Mouse (Mus musculus): ENCODE data around the gene Elovl5.
"Not testable (repeated sequence)": the region's sequence is repeated elsewhere in the genome, so short reads cannot be mapped to it uniquely, and the experiment has no call there.

Elovl5 gene

DNA sequence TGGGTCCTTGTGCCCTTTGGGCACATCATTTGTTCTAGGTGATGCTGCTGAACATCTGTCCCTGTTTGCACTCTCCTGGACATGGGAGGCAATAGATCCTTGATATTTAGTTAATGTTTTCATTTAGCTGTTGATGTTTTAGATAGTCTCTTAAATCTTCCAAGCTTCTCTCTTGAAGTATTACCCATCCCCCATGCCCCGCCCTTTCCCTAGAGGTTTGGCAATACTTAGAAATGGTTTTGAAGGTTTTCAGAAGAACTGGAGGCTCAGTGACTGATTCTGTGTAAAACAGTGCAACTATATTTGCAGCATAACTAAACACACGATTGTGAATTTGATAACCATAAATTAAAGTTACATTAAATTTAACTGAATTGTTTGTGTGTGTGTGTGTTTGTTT lies 38.3 kb downstream of the Elovl5 start:
- DNase-seq (ENCODE audit: low spot score) = no peak

DNA sequence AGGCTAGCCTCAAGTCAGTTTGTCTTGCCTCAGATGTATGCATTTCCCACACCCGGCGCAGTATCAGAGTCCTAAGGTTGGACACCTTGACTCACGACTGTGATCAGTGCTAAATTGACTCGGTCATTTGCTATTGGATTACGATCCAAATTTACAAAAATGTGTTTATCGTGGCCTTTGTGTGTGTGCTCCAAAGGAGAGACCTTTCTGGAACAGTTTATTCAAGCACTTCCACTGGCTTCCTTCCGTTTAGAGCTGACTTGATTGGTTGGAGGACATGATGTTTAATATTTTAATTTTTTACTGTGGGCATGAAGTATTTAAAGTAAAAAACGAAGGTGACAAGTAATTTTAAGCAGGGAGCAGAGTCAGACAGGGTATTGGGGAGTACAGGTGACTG lies 38.8 kb downstream of the Elovl5 start:
- DNase-seq (ENCODE audit: low spot score) = no peak

DNA sequence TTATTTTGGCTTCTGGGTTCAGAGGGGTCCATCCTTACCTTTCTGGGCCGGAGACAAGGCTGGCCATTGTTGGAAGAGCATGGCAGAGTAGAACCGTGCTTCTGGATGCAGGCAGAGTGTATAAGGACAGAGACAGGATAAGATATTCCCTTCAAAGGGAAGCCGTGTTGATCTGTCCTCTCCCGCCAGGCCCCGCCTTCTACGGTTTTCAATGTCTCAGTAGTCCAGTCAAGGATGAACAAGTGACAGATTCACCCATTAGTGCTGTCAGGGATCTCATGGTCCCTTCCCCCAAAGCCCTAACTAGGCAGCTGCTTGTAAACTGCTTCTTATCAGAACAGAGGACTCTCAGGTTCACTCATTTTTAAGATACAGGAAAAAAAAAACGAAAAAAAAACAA lies 41.2 kb downstream of the Elovl5 start:
- DNase-seq (ENCODE audit: low spot score) = no peak

GRCm38 (mm10) chr9:77959759-77960158 lies 42.6 kb downstream of the Elovl5 start:
- DNase-seq (ENCODE audit: low spot score) = no peak

DNA sequence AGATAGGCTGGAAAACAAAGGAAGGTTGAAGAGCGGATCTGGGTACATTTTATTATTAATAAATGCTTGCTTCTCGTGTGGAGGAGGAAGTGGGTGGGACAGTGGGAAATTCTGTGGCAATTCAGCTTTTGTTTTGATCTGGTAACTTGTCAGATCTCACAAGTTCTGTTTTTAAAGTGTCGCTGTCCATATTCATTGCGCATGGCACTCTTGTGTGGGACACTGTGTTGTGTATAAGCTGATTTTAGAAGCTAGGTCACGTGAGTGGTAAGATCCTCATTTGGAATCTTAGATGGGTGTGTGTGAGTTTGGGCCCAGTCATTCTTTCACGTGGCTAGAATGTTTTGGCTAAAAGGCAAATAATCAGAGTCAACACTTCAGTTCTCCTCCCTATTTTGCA lies 44.2 kb downstream of the Elovl5 start:
- no peak for DNase-seq (ENCODE audit: low spot score)

DNA sequence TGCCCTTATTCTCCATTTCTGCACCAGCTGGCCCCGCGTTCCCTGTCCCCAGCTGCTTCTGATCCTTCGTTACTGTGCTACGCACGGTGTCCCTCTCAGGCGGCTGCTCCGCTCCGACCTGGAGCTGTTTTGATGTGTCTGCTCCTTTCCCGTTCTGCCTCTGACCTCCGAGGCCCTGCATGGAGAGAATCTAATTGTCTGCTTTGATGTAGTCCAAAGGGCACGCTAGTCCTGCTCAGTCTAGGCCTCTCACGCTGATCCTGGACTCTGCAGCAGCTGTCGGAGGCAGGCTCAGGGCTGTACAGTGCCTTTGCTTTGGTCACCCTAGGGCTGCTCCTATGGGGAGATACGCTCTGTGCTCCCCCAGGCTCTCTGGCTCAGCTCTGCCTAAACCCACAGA lies 46.9 kb downstream of the Elovl5 start:
- no peak for DNase-seq (ENCODE audit: low spot score)

DNA sequence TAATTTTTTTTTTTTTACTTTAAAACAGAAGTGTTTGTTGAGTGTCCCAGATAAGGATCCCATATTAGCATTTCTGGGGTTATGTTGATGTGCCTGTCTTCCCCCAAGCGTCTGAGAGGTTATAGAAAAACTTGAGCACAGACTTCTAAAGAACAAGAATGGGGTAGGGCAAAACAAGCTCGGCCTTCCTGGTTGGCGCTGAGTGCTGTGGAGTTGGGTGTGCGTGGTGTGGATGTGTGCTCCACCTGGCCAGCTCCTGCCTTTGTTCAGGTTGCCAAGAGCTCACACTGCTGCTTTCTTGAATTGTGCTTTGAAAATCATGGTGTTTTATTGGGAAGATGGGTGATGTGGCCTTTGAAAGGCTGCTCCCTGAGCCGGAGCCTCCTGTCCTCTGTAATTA lies 48.1 kb downstream of the Elovl5 start:
- DNase-seq (ENCODE audit: low spot score) = no peak

- no peak for DNase-seq (ENCODE audit: low spot score)
Measured at GRCm38 (mm10) chr9:77965768-77966552, 48.8 kb downstream of the Elovl5 start.

DNA sequence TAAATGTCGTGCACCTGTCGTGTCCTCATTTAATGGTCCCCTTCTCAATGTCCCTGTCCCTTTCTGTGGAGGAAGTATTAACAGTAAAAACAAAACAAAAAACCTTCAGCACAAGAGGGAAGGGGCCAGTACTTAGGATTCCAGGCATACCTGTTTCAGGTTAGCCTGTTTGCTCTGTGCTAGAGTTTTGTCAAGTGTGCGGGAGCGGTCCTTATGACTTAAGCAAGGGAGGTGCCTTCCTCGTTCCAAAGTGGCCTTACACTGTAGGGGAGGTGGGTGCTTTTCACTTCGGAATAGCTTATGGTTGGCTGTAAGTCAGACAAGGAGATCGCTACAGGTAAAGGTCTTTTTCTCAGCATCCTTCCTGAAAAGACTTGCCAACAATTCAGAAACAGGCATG lies 49.7 kb downstream of the Elovl5 start:
- DNase-seq (ENCODE audit: low spot score) = no peak

- DNase-seq (ENCODE audit: low spot score) = no peak
Measured at GRCm38 (mm10) chr9:77967584-77968163, 50.5 kb downstream of the Elovl5 start.

- DNase-seq (ENCODE audit: low spot score) = no peak
Measured at GRCm38 (mm10) chr9:77969192-77969953, 52.2 kb downstream of the Elovl5 start.

DNA sequence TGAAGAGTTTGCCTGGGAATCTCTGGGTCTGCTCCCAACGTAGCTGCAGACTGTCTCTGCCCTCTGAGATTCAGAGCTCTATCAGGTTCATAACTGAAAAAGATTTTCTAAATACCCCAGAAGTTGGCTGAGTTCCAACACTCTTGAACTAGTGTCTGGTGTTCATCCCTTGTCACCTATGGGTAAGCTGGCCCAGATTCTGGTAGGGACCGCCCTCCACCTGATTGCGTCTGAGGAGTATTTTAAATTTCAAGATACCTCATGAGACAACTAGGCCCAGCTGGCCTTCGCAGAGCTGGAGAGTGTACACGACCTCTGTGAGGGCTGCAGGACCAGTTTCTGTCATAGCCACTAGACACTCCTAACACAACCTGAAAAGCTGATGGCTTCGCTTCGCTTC lies 61.8 kb downstream of the Elovl5 start:
- no peak for DNase-seq (ENCODE audit: low spot score)

DNA sequence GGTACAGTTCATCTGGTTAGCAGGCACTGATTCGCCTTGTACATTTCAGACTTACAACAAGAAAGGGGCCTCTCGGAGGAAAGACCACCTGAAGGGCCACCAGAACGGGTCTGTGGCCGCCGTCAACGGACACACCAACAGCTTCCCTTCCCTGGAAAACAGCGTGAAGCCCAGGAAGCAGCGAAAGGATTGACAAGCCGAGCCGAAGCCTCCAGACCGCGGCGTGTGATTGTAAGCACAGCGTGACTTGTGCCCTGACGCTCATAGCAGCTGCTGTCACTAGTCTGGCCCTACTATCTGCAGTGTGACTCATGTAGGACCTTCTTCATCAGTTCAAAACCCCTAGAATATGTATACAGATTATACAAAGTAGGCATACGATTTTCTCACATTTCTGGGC lies 65.5 kb downstream of the Elovl5 start:
- DNase-seq (ENCODE audit: low spot score) = no peak

DNA sequence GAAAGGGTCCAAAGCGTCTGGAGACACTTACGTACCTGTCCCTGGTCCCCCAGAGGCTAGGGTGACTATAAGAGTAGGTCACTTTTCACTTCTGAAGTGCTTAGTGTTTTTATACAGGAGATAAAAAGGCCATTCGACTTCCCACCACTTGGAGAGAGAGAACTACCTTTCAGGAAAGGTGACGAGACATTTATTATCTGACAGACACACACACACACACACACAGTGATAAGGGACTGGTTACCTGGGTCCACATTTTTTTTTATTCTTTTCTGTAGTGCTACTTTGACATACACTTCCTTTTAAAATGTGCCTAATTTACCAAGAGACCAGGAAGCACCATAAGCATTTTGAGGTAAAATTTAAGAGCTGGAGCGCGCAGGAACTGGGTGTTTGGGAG lies 66.4 kb downstream of the Elovl5 start:
- no peak for DNase-seq (ENCODE audit: low spot score)

DNA sequence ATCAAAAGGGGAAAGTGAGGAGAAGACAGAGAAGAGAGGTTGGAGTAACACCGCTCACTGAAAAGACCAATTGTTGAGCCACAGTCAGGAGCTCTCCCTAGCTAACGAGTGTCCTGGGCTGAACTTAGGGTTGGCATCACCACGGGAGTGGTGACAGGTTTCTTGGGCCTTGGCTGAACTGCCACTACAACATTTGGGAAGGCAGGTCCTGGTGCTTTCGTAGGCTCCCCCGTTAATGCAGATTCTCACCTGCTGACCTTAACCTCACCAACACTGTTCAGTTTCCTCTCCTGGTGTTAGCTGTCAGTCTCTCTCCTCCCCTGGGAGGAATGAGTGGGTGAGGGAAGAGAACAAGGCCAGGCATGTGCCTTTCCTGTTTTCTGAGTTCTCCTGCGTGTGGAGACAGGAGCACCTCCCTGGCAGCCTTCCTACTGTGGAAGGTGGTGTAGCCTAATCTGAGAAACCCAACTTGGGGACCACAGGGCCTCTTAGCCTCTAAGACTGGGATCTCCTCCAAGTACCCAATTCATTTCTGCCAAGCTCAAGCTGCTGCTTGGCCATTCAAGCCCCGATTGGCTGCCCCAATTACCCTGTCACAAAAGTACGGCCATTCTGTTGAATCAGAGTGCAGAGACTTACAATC lies 69.1 kb downstream of the Elovl5 start:
- peak; percentile 50 for DNase-seq (ENCODE audit: low spot score)

- no peak for DNase-seq (ENCODE audit: low spot score)
Measured at GRCm38 (mm10) chr9:77989626-77990025, 72.5 kb downstream of the Elovl5 start.

- no peak for DNase-seq (ENCODE audit: low spot score)
Measured at GRCm38 (mm10) chr9:77990278-77990677, 73.1 kb downstream of the Elovl5 start.

DNA sequence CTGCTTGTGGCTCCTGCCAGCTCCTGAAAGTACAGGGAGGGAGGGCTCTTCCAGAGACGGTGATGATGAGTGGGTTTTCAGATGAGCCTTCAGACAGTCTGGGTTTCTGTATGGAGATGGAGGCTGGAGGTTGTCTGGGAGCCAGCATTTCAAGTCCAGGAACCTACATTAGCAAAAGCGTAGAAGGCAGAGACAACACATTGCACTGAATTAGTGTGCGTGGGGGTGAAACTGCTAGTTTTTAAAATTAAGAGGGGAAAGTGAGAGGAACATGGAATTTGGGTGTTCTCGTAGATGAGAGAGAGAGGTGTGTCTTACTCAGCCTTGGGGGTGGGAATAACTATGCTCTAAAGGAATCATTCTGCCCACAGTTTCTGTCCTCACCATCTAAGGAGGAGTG lies 74.5 kb downstream of the Elovl5 start:
- DNase-seq (ENCODE audit: low spot score) = no peak

- peak; percentile 48 for DNase-seq (ENCODE audit: low spot score)
Measured at GRCm38 (mm10) chr9:77992276-77992675, 75.1 kb downstream of the Elovl5 start.

DNA sequence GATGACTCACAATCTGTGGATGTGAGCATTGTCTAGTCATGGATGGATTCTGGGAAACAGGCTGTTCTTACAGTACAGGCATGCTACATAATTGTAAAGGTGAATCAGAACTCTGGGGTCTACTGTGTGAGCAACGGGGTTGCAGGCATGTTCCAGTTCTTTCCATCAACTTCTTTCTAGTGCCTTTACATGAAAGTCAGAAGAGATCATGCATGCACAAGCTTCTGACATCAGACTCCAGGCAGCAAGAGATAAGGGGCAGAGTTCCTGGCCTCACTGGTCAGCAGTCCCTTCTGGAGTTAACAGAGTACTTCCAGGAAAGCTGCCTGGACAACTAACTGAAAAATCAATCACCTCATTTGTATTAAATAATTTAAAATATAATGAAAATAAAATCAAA lies 75.9 kb downstream of the Elovl5 start:
- DNase-seq (ENCODE audit: low spot score) = no peak

DNA sequence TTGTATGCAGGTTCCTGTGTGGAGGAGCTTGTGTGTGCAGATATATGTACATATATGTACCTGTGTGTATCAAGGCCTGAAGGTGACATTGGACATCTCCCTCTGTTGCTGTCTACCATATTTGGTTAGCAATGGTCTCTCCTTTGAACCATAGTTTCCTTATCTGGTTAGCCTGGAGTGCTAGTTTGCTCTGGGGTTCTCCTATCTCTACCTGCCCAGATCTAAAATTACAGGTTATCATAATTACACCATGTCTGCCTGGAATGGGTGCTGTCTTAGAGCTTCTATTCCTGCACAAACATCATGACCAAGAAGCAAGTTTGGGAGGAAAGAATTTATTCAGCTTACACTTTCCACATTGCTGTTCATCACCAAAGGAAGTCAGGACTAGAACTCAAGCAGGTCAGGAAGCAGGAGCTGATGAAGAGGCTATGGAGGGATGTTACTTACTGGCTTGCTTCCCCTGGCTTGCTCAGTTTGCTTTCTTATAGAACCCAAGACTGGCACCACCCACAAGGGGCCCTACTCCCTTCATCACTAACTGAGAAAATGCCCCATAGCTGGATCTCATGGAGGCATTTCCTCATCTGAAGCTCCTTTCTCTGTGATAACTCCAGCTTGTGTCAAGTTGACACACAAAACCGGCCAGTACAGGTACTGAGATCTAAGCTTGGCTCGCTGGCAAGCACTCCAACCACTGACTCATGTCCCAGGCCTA lies 76.5 kb downstream of the Elovl5 start:
- not testable (repeated sequence) for DNase-seq (ENCODE audit: low spot score)

GRCm38 (mm10) chr9:77995235-77995634 lies 78.1 kb downstream of the Elovl5 start:
- DNase-seq (ENCODE audit: low spot score) = no peak
